Mouse (Mus musculus): ENCODE data around the gene Dlg2.
"Not testable (repeated sequence)": the region's sequence is repeated elsewhere in the genome, so short reads cannot be mapped to it uniquely, and the experiment has no call there.

Gene Dlg2

DNA sequence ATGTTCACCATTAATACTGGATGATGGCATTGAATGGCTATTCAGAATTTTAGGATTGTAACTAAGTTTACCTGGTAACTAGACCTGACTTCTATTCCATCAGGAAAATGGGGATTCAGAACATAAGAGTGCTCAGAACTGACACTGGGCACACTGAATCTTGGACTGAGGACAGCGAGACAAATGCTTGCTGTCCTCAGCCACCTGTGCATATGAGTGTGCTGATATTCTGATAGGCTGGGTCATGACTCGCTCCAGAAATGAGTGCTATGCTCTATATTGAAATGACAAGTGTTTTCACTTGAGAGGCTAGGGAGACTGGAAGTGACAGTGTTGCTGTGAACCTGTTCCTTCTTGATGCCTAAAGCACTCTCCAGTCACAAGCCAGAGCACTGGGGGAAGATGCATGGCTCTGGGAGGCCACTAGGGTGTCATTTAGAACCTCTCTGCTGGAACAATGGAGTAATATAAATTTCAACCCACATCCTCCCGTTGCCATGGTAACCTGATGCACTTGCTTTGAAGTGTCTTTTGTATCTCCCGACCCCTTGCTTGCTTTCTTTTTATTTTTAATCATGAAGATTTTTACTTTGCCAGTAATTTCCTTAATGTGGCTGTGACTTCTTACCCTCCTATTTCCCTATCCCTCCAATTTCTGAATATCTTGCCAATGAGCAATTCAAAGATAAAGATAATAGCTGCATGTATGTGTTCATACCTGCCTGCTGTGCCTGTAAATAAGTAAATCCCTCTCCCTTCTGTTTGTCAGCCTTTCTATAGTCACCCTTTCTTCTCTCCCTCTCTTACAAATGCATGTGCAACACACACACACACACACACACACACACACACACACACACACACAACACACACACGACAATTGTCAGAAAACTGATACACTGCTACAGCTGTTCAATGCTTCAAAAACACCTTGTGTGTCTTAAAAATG lies 367.1 kb downstream of the Dlg2 start:
- DNase-seq, result no peak

GRCm38 (mm10) chr7:90876796-90877195 lies 400.3 kb downstream of the Dlg2 start:
- not testable (repeated sequence) for DNase-seq

- DNase-seq, result no peak
Observed at GRCm38 (mm10) chr7:90882740-90883139, 406.3 kb downstream of the Dlg2 start.

DNA sequence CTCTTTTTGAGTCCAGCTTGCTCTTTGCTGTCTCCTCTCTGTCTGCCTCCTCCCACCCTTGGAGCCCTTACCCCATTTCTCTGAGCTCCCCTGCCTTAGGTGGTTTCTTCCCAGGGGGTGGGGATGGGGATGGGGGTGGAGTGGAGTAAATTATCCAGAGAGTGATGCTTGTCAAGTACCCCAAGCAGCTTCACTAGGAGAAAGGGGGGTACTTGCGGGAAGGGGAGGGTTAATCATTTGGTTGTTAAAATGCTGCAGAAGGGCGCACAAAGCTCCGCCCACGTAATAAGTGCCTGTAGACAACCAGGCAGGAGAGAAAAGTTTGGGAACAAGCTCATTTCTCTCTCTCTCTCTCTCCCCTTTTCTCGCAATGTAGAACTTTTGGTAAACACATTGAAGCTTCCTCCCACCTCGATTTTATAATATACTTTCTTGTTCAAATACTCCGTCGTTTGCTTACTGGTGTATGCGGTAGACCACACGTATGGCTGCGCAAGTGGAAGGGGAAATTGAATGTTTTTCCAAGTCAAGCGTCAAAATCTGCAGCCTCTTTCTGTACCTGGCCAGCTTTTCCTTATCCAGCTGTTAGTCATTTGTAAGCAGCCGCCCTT lies 410.0 kb downstream of the Dlg2 start:
- DNase-seq, result no peak

DNA sequence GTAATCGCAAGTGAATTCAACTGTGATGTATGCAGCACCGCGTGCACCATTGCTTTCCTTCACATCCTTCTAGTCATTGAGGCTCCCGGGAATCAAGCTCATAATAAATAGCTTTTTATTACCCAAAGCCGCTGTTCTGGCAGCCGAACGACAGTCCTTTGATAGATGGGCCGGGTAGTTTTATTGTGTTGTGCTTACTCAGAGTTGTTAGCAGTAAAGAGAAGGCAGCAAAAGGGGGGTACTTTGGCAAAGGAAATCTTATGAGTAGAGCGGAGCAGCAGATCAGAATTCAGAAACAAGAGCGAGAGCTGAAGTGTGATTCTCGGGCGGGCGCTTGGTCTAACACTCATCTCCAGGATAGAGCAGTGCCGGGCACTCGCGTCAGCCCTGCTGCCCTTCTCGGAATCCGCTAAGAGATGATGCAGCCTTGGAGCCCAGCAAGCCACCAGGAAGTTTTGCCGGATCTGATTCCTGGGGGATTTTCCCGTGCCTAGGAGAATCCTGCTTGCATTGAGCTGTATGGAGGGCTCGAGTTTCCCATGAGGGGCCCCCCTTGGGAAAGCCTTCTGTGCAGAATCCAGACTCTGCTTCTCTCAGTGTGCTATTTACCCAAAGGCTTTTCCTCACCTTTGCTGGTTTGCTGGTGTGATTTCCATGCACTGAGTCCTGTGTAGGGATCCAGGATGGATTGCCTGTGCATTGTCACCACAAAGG lies 410.7 kb downstream of the Dlg2 start:
- DNase-seq, result no peak

DNA sequence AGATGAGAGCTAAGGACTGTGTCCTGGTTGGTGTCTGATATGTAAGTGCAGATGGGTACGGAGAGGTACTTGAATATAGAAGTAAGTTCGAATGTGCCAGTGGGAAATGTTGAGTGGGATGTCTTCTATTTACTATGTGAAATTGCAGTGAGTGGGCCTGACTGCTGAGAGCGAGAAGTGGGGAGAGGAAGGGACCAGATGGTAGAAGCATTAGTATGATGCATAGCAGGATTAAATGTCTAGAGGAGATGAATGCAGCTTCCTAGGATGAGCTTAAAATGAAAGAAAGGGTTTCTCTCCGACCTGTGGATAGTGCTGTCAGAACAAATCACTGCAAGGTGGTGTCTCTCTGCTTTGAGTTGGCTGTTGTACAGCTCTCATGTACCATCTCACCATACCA lies 451.0 kb downstream of the Dlg2 start:
- no peak for DNase-seq

- DNase-seq, result no peak
Observed at GRCm38 (mm10) chr7:90940726-90941125, 464.3 kb downstream of the Dlg2 start.

DNA sequence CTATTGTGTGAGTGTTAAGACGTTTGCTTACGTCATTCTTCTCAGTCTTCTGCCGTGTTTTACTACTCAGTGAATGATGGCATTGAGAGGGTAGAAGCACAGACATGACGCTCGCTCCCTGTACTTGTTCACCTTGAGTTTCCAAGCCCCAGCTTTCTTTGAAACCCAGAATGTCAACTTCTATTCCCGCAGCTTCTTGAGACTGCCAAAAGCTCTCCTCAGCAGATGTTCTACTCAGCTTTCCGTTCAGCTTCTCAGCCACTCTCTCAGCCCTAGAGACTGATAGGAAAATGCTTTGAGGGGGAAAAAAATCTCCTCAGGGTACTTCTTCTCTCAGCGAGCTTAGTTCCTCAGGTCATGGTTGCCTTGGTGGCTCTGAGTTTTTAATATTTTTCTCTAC lies 470.6 kb downstream of the Dlg2 start:
- no peak for DNase-seq

- DNase-seq, result no peak
Observed at GRCm38 (mm10) chr7:90949212-90949611, 472.7 kb downstream of the Dlg2 start.

DNA sequence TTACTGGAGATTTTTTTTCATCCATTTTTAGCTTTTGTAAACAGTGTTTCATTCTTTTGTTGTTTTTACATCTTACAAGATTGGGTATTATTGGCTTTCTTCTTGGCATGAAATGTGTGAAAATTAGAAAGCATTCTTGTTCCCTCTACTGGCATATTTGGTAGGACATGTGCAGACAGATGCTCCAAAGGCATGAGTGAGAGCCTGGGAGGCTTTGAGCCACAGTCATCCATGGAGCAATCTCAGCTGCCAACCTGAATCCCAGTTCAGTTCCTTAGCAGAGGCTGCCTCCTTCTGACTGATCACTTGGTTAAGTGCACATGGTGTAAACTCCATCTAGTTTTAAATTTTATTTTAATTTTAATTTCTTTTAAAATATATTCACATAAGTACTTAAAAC lies 500.8 kb downstream of the Dlg2 start:
- DNase-seq, result no peak

DNA sequence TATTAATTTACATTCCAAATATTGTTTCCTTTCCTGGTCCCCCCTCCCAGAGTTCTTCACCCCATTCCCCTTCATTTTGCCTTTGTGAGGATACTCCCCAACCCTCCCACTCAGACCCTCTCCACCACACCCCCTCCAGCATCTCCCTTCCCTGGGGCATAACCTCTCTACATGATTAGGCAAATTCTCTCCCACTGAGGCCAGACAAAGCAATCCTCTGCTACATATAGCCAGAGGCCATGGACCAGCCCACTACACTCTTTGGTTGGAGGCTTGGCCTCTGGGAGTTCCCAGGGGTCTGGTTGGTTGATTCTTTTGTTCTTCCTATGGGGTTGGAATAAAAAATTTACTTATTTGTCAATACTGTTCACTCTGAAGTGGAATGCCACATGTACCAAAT lies 505.6 kb downstream of the Dlg2 start:
- DNase-seq, result no peak

GRCm38 (mm10) chr7:91010655-91011054 lies 534.2 kb downstream of the Dlg2 start:
- no peak for DNase-seq

DNA sequence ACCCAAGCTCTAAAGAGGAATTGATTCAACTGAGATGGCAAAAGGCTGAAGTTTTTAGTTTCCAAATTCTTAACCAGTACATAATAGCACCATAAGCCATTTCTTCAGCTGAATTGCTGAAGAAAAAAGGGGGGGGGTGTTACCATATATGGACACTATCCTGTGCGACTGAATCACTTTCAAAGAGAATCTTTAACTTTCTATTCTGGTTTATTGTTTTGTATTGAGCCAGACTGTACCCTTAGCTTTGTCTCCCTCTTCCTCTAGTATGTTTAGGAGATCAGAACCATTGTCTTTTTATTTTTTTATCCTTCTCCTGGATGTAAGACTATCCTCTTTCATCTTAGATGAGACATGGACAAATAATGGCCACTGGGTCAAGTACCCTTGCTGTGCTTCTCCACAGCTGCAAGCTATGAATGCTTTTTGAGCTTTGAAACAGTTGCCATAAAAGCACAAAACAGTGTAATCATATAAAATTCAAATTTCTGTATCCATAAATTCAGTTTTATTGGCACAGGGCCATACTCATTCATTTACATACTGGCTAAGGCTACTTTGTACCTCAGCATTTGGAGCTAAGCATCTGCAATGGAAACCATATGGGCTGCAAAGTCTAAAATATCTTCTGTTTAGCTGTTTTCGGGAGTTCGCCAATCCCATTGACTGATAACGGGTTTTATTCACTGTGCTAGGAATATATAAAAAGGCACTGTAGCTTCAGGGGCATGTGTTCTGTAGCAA lies 568.7 kb downstream of the Dlg2 start:
- DNase-seq, result no peak

- DNase-seq, result no peak
Observed at GRCm38 (mm10) chr7:91045742-91046098, 569.2 kb downstream of the Dlg2 start.

DNA sequence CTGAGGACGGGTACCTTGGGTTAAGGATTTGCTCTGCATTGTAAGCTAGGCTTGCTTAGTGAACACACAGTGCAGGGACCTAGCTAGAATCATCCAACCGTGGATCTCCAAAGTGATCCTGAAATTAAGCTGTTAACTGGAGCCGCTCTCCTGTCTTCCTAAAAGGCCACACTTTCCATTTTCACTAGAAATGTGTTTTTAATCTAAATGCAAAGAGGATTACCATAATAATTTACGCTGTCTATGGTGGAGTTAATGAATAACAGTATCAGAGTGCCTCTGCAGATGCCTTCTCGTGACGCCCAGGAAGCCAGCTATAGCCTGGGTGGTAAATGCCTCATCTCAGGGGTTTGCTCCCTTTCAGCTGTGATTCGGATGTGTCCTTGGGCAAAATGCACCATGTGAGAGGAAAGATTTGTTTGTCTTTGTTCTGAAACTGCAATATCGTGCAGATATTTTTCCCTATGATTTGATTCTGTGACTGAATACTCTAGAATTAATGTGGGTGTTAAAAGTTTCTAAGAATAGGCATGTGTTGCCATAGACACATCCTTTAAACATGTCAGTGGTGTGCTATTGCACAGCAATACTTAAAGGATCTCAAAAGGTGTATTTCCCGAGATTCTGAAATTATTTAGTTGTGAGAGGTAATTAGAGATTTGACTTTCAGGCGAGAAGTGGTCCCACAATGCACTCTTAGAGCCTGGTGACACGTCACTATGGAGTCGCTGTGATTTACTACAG lies 587.0 kb downstream of the Dlg2 start:
- no peak for DNase-seq

GRCm38 (mm10) chr7:91071751-91072707 lies 595.6 kb downstream of the Dlg2 start:
- DNase-seq, result no peak

DNA sequence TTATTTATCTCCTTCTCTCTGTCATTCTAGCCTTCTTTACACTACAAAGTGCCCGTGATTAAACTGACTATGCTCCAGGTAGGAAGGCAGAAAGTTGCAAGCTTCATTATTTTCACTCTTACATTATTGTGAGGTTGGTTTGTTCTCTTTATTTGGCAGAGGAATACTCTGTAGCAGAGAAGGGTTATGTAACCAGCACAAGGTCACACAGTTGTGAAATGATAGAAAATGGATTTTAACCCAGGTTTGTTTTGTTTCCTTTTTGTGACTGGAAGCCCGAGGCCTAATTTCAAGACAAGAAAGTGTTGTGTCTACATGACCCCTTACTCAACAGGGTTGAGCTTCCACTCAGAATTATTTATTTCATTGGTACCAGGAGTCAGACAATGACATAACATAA lies 609.6 kb downstream of the Dlg2 start:
- DNase-seq, result no peak

DNA sequence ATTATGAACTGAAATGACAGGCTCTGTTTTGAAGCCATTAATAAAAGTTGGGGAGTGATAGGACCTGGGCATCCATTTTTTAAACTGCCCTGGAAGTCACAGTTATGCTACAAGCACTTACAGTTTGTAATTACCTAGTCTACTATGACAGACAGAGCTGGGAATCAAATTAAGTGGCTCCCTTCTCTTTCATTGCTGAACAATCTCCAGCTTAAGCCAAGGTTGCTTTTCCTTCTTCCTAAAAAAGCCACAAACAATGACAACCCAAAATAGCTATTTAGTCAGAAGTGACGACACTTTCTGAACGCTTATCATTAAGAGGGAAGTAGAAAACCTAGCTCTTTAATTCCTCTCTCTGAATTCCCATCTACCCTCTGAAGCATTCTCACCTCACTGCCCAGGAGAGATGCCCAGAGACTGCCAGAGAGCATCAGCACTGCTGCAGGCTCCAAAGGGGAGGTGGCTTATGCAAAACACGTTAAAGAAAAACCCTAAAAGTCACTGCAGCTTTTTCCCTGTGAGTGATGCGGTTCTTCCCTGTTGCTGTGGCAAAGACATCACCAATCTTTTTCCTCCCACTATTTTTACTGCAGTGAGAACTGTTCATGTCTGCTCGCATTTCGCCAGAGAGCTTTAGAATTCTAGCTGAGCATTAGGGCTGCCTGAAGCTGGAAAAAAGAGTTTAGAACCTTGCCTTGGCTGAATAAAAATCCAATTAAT lies 612.9 kb downstream of the Dlg2 start:
- no peak for DNase-seq

DNA sequence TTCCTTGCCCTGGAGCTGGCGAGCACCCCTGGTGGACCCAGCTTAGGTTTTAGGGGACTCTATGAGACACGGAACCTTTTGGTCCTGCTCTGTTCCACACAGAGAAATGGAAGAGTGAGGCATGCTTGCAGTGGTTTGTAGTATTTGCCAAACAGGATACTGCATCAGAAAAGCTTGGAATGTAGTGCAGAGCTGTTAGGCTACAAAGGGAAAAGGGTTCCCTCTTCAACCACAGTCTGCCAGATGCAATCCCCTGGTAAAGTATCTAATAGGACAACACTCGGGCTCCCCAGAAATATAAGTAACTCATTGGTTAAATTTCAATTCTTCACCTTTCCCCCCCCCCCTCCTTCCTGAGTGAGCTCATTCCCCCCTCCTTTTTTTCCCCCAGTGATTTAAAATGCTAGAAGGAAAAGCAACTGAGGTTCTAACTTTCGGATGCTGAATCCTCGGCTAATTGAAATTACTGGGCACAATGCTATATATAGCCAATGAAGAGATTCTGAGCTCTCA lies 613.9 kb downstream of the Dlg2 start:
- no peak for DNase-seq
